Mouse (Mus musculus): ENCODE results near the gene Aspm. TPM values are rescaled to one million over a fixed set of nuclear protein-coding genes. Genes with fewer than 3 reads are reported as not detected.

The Aspm gene
- polyA plus RNA-seq, 1 experiment from 2014 or later = 21.4 TPM

GRCm38 (mm10) chr1:139455226-139455869 lies 776 bp downstream of the Aspm start:
- Histone ChIP-seq H3K4me1 (peaks cover 32% of the 10 kb centered on the region), H3K36me3 (peaks cover 35% of the 10 kb centered on the region), H3K9me3 (replicated peaks) (no peaks in the 10 kb centered on the region), H3K27ac (replicated peaks) (peak overlapping the region; percentile 96), H3K4me3 (peak overlapping the region; percentile 94), H3K27me3 (ENCODE audit: low read depth, poor library complexity, severe bottlenecking) (no peaks in the 10 kb centered on the region)
- DNase-seq (ENCODE audit: low spot score) = peak; percentile 61
- 4% methylated on average over 17 of the region's 17 CpGs for WGBS

- Histone ChIP-seq H3K4me1 (peaks cover 26% of the 10 kb centered on the region), H3K9me3 (replicated peaks) (no peaks in the 10 kb centered on the region), H3K4me3 (no peak overlapping the region), H3K36me3 (peaks cover 90% of the 10 kb centered on the region), H3K27ac (replicated peaks) (no peak overlapping the region), H3K27me3 (ENCODE audit: low read depth, poor library complexity, severe bottlenecking) (no peaks in the 10 kb centered on the region)
- 85% methylated on average over 5 of the region's 5 CpGs for WGBS
- no peak for DNase-seq (ENCODE audit: low spot score)
These were observed 6.2 kb downstream of the Aspm start for GRCm38 (mm10) chr1:139460807-139461206.

- Histone ChIP-seq H3K27me3 (ENCODE audit: low read depth, poor library complexity, severe bottlenecking) (no peaks in the 10 kb centered on the region), H3K4me3 (no peak overlapping the region), H3K4me1 (peaks cover 1% of the 10 kb centered on the region), H3K27ac (replicated peaks) (no peak overlapping the region), H3K36me3 (peaks cover 96% of the 10 kb centered on the region), H3K9me3 (replicated peaks) (no peaks in the 10 kb centered on the region)
- 95% methylated on average over 11 of the region's 11 CpGs for WGBS
- no peak for DNase-seq (ENCODE audit: low spot score)
These were observed 11.4 kb downstream of the Aspm start for GRCm38 (mm10) chr1:139465936-139466335.

- Histone ChIP-seq H3K27me3 (ENCODE audit: low read depth, poor library complexity, severe bottlenecking) (no peaks in the 10 kb centered on the region), H3K27ac (replicated peaks) (no peak overlapping the region), H3K9me3 (replicated peaks) (no peaks in the 10 kb centered on the region), H3K4me3 (no peak overlapping the region), H3K4me1 (no peaks in the 10 kb centered on the region), H3K36me3 (peaks cover 99% of the 10 kb centered on the region)
- DNase-seq (ENCODE audit: low spot score) = no peak
- 96% methylated on average over 11 of the region's 11 CpGs for WGBS
These were observed 24.3 kb downstream of the Aspm start for GRCm38 (mm10) chr1:139478898-139479297.

- 94% methylated on average over 8 of the region's 8 CpGs for WGBS
These were observed 25.7 kb downstream of the Aspm start for GRCm38 (mm10) chr1:139480246-139480645.

GRCm38 (mm10) chr1:139481146-139481545 lies 26.6 kb downstream of the Aspm start:
- no peak for DNase-seq (ENCODE audit: low spot score)
- H3K36me3 ChIP-seq = peaks cover 99% of the 10 kb centered on the region
- WGBS = 90% methylated on average over 4 of the region's 4 CpGs

More at GRCm38 (mm10) chr1:139480246-139480645, 25.7 kb downstream of the Aspm start:
- no peaks in the 10 kb centered on the region for H3K9me3 ChIP-seq (replicated peaks)
- no peaks in the 10 kb centered on the region for H3K27me3 ChIP-seq (ENCODE audit: low read depth, poor library complexity, severe bottlenecking)
- DNase-seq (ENCODE audit: low spot score) = no peak
- H3K36me3 ChIP-seq = peaks cover 99% of the 10 kb centered on the region
- no peak overlapping the region for H3K27ac ChIP-seq (replicated peaks)
- no peaks in the 10 kb centered on the region for H3K4me1 ChIP-seq
- no peak overlapping the region for H3K4me3 ChIP-seq

GRCm38 (mm10) chr1:139494630-139495029 lies 40.1 kb downstream of the Aspm start:
- no peaks in the 10 kb centered on the region for H3K4me1 ChIP-seq
- no peaks in the 10 kb centered on the region for H3K9me3 ChIP-seq (replicated peaks)
- peaks cover 65% of the 10 kb centered on the region for H3K36me3 ChIP-seq
- WGBS = 88% methylated on average over 3 of the region's 3 CpGs
- H3K27me3 ChIP-seq (ENCODE audit: low read depth, poor library complexity, severe bottlenecking) = no peaks in the 10 kb centered on the region
- no peak for DNase-seq (ENCODE audit: low spot score)
- no peak overlapping the region for H3K27ac ChIP-seq (replicated peaks)
- H3K4me3 ChIP-seq = no peak overlapping the region

More at GRCm38 (mm10) chr1:139481146-139481545, 26.6 kb downstream of the Aspm start:
- H3K4me3 ChIP-seq = no peak overlapping the region
- no peaks in the 10 kb centered on the region for H3K9me3 ChIP-seq (replicated peaks)
- H3K4me1 ChIP-seq = no peaks in the 10 kb centered on the region
- H3K27ac ChIP-seq (replicated peaks) = no peak overlapping the region
- no peaks in the 10 kb centered on the region for H3K27me3 ChIP-seq (ENCODE audit: low read depth, poor library complexity, severe bottlenecking)

- Histone ChIP-seq H3K4me3 (no peak overlapping the region), H3K27me3 (ENCODE audit: low read depth, poor library complexity, severe bottlenecking) (no peaks in the 10 kb centered on the region), H3K4me1 (no peaks in the 10 kb centered on the region), H3K36me3 (peaks cover 57% of the 10 kb centered on the region), H3K27ac (replicated peaks) (no peak overlapping the region), H3K9me3 (replicated peaks) (no peaks in the 10 kb centered on the region)
- DNase-seq (ENCODE audit: low spot score) = no peak
- WGBS = 95% methylated on average over 2 of the region's 2 CpGs
These were observed 40.8 kb downstream of the Aspm start for GRCm38 (mm10) chr1:139495408-139495807.

GRCm38 (mm10) chr1:139496212-139496611 lies 41.6 kb downstream of the Aspm start:
- Histone ChIP-seq H3K27me3 (ENCODE audit: low read depth, poor library complexity, severe bottlenecking) (no peaks in the 10 kb centered on the region), H3K27ac (replicated peaks) (no peak overlapping the region), H3K4me3 (no peak overlapping the region), H3K9me3 (replicated peaks) (no peaks in the 10 kb centered on the region), H3K4me1 (no peaks in the 10 kb centered on the region), H3K36me3 (peaks cover 49% of the 10 kb centered on the region)
- WGBS = 92% methylated on average over 3 of the region's 3 CpGs
- no peak for DNase-seq (ENCODE audit: low spot score)

- H3K4me1 ChIP-seq = no peaks in the 10 kb centered on the region
- no peak overlapping the region for H3K27ac ChIP-seq (replicated peaks)
- no peaks in the 10 kb centered on the region for H3K9me3 ChIP-seq (replicated peaks)
- no peak overlapping the region for H3K4me3 ChIP-seq
- H3K36me3 ChIP-seq = peaks cover 14% of the 10 kb centered on the region
- DNase-seq (ENCODE audit: low spot score) = no peak
- H3K27me3 ChIP-seq (ENCODE audit: low read depth, poor library complexity, severe bottlenecking) = no peaks in the 10 kb centered on the region
These were observed 45.2 kb downstream of the Aspm start for GRCm38 (mm10) chr1:139499751-139500150.

- H3K9me3 ChIP-seq (replicated peaks) = no peaks in the 10 kb centered on the region
- H3K4me3 ChIP-seq = no peak within 1 kb of the TSS
- H3K36me3 ChIP-seq = 0 out of 2 replicates have a peak, but pooled peaks cover under 1% of the 10 kb centered on the region
- H3K27ac ChIP-seq (replicated peaks) = no peak within 1 kb of the TSS
- no peaks in the 10 kb centered on the region for H3K27me3 ChIP-seq (ENCODE audit: low read depth, poor library complexity, severe bottlenecking)
- H3K4me1 ChIP-seq = no peaks in the 10 kb centered on the region
- DNase-seq (ENCODE audit: low spot score) = no peak
- 87% methylated on average over 3 of the region's 3 CpGs for WGBS
These were observed 46.7 kb downstream of the Aspm start, which contains the start of gene F13b for GRCm38 (mm10) chr1:139501258-139501752. TSS of gene F13b (plus strand) at chr1:139501702.

GRCm38 (mm10) chr1:139514556-139514955 lies 60.0 kb downstream of the Aspm start:
- Histone ChIP-seq H3K9me3 (replicated peaks) (no peaks in the 10 kb centered on the region), H3K27ac (replicated peaks) (no peak overlapping the region), H3K27me3 (ENCODE audit: low read depth, poor library complexity, severe bottlenecking) (no peaks in the 10 kb centered on the region), H3K4me1 (no peaks in the 10 kb centered on the region), H3K36me3 (no peaks in the 10 kb centered on the region), H3K4me3 (no peak overlapping the region)
- 94% methylated on average over 12 of the region's 12 CpGs for WGBS
- no peak for DNase-seq (ENCODE audit: low spot score)
